Mouse (Mus musculus) adrenal gland, postnatal 10 days (tissue): ENCODE results near the gene Parp8. TPM values are rescaled to one million over a fixed set of nuclear protein-coding genes. Genes with fewer than 3 reads are reported as not detected.

Source experiments
- DNase-seq: peaks from one replicate; pipeline ENCODE4 v3.0.0; 2021; ENCODE audit warnings: mixed read lengths
- total RNA-seq, 2 experiments: library from RNA; stranded (reverse); gene quantifications; 2 replicates each; pipeline ENCODE4 v1.2.3; 2021

The Parp8 gene
- total RNA-seq, 2 experiments from 2014 or later, result 9.0 to 14.4 TPM

DNA sequence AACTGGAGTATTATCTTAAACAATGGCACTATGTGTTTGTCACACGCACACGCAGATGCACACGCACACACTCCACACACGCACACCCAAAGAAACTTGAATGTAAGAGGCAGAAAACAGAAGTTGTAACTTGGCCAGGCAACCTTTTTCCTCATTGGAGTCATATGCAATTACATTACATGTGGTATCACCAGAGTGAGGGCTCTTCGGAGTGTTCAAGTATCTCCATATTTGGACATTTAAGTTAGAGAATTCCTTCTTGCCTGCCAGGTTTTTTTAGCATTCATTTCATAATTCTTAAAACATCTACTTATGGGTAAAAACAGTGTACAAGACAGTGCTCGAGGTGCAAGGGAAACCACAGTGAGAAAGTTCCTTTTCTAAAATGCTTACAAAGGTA lies 6.7 kb downstream of the Parp8 start:
- no peak for DNase-seq

DNA sequence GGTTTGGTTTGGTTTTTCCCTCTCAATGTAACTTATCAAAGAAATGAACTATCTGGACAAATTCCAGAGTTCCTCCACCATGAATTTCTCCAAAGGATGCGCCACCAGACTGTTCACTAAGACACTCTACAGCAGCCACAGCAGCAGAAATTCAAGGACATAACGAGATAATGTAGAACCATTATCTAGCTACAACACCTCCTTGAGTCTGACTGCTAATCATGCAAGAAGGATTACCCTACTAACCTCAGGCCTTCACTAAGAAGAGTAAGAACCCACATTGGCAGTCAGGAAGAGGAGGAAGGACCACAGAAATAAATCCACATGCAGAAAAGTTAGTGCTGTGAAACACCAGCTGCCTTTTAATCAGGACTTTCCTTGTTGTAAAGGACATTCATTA lies 11.8 kb downstream of the Parp8 start:
- no peak for DNase-seq

DNA sequence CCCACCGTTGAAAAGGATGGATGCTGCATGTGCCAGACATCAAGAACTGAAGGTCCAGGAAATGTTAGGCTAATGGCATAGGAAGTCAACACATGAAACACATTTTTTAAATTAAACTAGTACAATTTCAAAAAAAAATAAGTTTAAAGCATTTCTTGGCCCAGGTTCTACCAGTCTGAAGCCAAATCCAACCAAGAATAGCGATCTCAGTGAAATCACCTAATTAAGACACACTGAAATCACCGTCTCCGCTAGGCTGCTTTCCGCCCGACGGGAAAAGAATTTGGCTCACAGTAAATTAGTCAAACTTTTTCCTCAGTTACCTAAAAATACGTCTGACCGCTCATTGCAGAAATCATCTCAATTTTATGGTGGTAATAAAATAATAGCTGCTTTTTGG lies 13.3 kb downstream of the Parp8 start:
- DNase-seq, result no peak

DNA sequence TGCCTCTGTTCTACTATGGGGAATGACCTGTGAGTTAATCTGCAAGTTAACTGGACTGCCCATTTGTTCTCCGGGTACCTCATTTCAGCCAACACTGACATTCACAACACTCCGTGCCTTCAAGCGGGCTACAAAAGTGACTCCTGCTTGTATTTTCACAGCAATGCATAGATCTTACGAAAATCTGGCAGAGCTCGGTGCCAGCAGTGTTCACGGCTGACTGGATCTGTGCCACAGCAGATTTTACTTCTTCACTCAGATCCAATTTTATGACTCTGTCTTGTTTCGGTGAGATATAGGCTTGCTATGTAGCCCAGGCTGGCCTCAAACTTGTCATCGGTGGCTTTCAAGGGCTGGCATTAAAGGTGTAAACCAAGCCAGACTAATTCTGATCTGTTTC lies 15.2 kb downstream of the Parp8 start:
- peak; percentile 16 for DNase-seq

DNA sequence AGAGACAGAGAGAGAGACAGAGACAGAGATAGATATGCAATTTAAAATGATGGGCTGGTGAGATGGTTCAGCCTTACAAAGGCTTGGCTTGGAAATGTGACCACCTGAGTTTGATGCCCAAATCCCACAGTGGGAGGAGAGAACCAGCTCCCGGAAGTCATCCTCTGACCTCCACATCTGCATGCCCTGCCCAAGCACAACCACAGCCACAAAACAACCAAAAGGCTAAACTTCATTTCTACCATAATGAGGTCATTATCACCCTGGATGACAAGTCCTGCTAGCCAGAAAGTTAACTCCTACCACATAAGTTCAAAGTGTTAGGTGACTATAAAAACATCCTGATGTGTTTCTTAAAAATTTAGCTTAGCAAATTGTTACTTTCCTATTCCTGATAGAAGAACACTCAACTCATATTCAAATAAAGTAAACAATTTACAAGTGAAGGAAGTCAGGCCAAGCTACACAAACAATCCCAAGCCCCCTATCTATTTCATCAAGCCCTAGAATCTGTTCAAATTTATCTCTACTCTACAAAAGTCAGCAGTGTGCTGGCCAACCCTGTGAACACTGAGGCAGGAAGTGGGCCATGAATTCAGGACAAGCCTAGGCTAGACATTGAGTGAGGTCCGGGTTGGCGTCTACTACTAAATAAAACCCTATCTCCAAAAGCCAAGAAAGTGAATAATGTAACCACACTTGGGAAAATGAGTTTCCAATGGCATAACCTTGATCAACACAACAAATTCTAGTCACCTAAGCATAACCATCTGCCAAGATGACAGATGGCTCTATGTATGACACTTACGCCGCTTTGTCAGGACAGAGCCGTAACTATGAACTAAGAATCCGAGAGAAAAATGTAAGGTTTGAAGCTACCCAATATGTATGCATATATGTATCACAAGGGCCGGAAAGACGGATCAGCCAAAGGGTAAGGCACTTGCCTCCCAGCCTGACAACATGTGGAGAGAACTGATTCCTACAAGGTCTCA lies 17.0 kb downstream of the Parp8 start:
- DNase-seq, result no peak

DNA sequence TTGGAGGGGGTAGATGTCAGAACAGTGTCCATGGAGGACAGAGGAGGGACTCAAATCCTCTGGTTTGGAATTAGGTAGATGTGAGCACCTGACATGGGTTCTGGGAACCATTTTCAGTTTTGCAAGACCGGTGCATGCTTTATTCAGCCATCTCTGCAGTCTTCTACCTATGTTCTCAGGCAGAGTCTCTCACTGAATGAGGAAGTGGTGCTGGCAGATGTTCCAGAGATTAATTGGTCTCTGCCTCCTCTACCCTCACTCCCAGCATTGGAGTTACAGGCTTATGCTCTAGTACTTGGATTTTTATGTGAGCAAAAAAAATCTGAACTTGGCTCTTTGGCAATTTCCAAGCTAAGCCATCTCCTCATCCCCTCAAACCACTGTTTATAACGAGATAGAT lies 17.8 kb downstream of the Parp8 start:
- no peak for DNase-seq

DNA sequence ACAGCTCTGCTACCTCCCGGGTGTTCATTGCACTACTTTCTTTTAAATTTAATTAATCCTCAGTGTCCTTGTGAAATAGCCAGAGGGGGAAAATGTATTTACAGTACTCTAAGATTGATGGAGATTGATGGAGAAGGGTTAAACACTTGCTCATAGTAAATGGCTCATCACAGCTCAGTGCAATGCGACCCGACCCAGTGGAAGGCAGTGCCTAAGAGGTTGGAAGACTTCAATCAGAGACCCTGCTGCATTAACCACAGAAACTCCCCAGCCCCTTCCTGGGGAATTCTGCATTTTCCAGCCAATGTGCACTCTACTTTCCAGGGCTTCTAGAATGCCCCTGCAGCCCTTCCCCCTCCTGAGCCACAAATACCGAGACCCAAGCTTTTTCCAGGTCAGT lies 18.7 kb downstream of the Parp8 start:
- DNase-seq, result no peak

DNA sequence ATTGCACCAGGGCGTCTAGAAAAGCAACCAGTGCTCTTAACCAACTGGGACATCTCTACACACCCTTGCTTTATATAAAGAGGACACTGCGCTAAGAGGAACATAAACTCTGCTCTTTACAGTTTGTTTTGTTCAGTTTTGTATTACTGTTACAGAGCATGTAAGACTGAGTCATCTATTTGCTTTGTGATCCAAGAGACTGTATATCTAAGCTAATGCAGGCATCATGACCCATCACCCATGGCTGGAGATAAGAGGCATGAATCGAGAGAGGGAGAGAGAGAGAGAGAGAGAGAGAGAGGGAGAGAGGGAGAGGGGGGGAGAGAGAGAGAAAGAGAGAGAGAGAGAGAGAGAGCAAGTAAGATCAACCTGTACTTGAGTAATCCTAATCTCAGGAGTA lies 24.8 kb downstream of the Parp8 start:
- no peak for DNase-seq

DNA sequence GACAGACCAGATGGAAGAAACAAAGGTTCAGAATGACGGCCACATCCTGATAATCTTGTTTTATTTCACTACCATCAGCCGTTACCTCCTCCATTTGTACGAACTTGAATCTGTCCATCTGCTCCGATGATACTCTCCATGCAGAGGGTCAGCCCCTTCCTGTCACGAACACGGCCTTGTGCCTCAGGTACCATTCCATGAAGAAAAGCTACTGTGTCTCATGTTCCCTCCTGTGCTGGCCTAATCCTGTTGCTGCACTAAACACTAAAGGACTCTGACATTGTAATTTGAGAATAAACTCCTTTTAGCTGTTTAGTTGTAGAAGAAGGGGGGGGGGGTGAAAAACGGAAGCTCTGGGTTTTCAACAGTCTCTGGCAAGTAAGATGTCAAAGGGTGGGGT lies 33.8 kb downstream of the Parp8 start:
- no peak for DNase-seq

DNA sequence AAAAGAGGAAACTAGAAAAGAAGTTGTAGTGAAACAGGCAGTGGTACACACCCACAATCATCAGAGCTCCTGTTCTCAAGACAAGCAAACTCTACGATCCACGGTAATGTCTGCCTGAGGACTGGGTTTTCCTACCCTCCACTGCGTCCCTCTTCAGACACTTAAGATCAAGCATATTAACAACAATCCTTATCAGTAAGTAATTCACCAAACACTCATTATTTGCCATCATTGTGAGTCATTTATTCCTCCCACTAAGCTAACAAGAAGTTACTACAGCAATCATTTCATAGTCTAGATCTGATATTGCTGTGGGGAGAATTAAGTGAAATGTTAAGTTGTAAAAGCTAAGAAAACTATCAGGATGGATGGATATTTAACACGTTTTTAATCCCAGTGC lies 35.0 kb downstream of the Parp8 start:
- no peak for DNase-seq

DNA sequence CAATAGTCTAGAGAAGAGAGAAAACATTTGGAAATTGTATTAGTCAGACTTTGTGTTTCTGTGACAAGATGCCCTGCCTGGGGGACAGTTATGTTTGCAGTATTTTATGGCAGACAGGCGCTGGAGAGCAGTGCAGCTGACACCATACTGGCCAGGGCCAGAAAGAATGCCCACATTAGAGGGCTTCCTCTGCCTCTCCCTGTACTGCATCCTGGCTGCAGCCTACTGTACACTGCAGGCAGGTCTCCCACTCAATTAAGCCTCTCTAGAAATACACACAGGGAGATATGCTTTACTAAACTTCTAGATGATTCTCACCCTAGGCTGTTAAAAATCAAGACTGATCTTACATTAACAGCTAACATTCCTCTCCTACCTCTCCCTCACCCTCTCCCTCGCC lies 36.6 kb downstream of the Parp8 start:
- no peak for DNase-seq

DNA sequence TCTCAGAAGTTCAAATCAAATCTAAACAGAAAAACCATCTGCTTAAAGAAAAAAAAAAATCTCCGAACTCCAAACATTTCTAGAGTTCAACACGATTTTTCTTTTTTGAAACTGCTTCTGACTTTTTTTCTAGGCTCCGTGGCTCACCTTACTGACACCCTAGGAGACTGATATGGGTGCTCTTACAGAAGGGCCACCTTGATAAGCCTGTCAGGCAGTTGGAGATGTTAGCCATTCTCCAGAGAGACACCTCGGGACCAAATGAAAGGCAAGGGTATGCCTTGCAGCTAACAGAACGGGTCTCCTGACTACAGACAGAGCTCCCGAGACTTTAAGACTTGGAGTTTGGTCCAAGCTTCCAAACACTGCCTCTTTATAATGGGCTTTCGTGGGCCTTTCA lies 37.1 kb downstream of the Parp8 start:
- no peak for DNase-seq

DNA sequence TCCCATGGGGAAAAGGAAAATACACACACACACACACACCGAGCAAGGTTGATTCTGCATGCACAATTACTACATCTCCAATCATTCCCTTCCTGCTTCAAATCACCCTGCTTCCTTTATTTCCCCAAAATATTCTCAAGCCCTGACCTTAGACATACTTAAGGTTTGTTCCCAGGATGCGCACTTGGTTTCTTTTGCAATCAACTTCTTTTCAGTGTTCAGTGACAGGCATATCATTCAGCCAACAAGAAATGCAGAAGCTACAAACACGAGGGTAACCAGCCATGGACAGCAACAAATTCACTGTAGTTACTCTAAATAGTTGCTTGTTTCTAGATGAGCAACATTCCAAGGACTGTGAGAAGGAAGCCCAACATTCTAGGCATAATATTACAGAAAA lies 38.1 kb downstream of the Parp8 start:
- DNase-seq, result no peak

DNA sequence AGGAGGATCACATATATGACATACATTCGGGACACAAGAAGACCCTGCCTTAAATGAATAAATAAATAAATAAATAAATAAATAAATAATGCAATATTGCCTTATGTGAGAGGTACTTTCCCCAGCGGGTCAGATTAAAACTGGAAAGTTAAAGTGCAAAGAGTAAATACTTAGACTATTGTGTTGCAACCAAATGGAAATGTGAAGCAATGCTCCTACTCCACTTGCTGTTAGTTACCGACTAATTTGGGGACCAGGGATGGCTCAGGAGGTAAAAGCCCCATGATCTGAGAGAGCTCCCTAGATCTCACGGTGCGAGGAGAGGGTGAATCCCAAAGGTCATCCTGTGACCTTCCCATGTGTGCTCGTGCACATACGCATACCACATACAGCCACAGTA lies 38.7 kb downstream of the Parp8 start:
- DNase-seq, result no peak

DNA sequence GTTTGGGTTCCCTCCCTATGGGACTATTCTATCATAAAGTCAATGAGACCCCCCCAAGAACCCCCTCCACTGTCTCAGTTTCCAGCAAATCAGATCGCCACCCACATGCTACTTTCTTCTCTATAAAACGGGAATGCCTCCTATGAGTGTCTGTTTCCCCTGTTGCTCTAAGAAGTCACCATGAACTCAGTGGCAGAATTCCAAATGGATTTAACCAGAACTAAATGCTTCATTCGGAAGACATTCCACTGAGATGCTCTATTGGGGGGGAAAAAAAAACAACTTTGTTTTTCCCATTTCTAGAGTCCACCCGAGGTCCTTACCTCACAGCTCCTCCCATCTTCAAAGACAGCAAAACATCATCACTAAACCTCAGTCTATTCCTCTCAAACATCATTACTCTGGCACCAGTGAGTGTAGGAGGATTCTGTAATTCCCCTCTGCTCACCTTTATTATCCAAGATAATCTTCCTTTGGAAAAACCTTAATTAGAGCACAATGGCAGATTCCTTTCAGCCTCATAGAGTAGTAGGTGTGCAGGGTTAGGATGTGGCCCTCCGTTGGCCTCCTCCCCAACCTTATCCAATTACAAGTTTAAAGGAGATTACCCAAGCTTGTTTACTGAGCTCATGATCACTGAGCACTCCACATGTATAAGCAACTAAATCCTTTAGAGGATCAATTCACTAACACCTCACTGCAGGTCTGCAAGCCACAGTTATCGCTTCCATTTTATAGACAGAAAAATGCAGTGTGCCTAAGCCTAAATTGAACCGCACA lies 51.1 kb downstream of the Parp8 start:
- no peak for DNase-seq

DNA sequence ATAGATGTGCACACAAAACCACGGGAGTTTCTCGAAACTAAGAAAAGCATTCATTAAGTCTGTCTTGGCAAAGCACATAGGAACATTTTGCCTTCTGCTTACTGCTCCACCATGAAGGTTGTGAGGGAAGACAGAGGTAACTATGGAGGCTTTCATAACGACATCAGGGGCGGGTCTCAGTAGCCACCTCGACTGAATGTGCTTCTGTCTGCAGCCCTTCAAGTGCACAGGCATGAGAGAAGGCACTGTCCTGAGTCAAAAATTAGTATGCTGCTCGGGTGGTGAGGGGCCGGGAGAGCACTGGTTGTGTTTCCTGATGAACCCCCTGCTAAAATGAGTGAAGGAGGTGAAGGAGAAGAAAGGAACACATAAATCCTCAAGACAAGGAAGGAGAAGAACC lies 51.8 kb downstream of the Parp8 start:
- DNase-seq, result no peak

DNA sequence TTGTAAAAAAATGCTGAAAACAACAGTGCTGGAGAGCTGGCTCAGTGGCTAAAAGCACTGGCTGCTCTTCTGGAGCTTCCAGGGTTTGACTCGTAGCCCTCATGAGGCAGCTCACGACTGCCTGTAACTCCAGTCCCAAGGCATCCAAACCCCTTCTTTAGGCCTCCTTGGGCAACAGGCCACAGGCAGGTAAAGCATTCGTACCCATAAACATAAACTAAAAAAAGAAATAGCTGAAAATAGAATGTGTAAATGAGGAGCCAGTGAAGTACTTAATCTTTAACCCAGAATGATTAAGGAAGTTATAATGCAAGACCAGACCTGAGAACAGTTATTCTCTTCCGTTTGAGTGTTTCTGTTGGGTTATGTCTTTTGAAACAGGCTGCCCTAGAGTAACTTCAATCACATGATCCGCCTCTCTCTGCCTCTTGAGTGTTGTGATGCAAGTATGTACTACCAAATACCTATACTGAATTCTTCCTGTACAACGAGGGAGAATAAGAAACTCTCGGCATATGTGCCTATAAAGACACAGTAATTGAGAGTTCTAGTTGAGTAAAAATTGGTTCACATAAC lies 53.2 kb downstream of the Parp8 start:
- DNase-seq, result no peak

DNA sequence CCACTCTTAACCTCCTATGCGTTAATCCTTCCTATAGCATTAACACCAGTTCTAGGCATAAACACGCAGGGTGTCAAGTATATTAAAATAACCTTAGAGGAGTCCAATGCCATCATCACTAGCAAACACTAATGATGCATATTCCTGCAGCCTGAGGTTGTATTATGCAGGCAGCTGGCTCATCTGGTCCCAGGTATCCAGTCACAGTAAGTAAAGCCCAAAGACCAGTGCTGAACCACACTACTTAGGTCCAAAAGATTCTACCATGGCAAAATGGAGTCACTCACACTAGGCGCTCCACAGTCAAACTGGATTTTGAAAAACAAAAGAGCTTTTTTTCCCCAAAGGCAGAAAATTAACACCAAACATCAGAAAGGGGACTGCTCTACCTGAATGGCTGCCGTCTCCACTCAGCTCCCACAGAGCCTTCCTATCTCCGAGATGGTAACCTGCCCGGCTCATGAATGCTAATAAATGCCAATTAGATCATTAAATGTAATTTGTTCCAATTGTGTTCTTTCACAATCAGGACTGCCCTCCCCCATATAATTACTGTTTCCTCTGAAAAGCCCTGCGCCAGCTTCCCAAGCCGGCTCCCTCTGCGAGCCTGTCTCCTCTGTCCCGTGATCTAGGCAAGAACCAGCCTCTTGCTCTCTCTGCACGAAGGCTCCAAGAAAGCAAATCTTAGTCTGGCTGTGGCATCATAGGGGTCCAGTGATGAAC lies 54.5 kb downstream of the Parp8 start:
- DNase-seq, result no peak

DNA sequence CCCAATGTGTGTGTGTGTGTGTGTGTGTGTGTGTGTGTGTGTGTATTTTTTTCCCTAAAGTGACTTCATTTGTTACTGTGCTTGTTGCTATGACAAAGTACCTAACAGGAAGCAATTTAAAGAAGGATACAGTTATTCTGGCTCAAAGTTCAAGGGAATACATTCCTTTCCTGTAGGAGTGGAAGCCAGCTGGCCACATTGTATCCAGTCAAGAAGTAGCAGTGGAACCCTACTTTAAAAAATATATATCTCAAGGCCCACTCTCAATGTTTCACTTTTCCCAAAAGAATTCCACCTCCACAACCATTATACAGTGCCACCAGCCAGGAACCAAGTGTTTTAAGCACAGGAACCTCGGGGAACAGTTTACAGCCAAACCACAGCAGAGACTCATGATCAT lies 55.7 kb downstream of the Parp8 start:
- no peak for DNase-seq

DNA sequence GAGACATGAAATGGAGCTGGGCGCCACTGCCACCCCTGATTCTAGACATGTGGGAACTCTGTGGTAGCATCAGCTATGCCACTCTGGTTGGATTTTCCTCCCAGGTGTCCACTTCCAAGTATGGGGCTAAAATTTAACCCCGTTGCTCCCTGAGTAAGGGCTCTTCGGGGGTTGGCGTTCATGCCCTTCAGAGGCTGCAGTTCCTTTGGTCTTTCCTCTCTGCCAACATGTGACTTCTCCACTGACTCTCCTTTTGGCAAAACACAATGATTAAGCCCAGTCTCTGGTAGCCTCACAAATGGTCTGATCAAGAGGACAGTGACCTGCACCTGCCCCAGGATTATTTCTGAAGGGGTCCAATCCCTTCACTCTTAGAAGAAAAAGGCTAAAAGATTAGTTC lies 56.4 kb downstream of the Parp8 start:
- DNase-seq, result no peak

DNA sequence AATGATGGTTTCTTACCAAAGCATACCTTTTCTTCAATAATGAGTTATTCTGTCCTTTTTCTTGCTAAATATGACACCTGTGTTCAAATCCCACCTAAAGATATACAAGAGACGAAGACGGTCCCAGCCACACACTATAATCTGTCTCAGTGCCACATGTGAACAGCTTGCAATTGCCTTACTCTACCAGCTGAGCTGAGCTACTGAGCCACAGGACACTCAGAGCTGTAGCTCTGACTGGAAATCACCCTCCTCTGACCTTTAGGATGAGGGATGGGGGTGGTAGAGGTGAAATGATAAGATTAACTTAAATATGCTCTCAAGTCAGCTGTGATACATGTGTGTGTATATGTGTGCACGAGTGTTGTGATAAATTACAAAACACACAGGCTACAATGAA lies 57.9 kb downstream of the Parp8 start:
- no peak for DNase-seq
